Mouse (Mus musculus): ENCODE measurements around the gene Fbxo27. TPM values are rescaled to one million over a fixed set of nuclear protein-coding genes. Genes with fewer than 3 reads are reported as not detected.

Gene Fbxo27
- total and polyA plus RNA-seq, 2 experiments from 2014 or later, result 6.1 to 10.2 TPM

DNA sequence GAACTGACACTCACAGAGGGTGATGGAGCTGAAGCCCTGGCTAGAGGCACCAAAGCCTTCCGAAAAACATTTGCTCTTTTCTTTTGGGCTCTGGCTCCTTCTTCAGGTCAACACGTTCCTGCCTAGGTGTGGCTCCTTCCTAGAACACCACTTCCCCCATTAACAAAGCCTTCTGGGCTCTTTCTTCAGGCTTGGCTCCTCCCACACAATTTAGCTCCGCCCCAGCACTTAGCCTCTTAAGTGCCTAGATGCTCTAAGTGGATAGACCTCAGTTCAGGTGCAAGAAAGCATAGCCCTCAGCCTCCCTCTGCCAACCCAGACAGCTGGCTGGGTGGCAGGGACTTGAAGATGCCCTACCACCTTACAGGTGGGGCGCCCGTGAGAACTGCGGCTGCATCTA is 43.1 kb downstream of the Fbxo27 start:
- Histone ChIP-seq H3K4me2 (ENCODE audit: low read depth, low read length) (no peak overlapping the region), H3K27me3 (ENCODE audit: insufficient read depth, low read length) (no peaks in the 10 kb centered on the region), H3K9ac (replicated peaks; ENCODE audit: low read length) (no peak overlapping the region), H3K36me3 (ENCODE audit: insufficient read depth, low read length) (no peaks in the 10 kb centered on the region), H3K4me3 (ENCODE audit: low read length) (no peak overlapping the region), H3K4me1 (ENCODE audit: insufficient read depth, low read length) (no peaks in the 10 kb centered on the region), H3K9me3 (ENCODE audit: low read length) (peaks cover 3% of the 10 kb centered on the region; the same call in 1 of the 2 replicates), H3K27ac (no peak overlapping the region)
- 85% methylated on average over 6 of the region's 6 CpGs for WGBS
- DNase-seq (ENCODE audit: low spot score) (no peak), ATAC-seq (no peak)
- TF ChIP-seq CTCF (IDR thresholded peaks at IDR 0.05; ENCODE audit: low read depth), result no peak

DNA sequence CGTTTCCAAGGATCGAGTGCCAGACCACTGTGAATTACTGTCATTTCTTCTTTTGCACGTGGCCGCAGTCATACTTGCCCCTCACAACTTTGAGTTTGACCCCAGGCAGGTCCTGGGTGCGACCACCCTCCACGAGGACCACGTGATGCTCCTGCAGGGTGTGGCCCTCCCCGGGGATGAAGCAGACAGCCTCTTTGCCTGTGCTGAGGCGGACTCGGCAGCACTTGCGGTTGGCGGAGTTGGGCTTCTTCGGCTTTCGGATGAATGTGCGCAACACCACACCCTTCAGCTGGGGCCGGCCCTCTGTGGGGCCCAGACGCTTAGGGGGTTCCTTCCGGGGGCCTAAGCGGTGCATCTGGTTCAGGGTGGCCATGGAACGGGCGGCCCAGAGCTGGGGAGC is 47.2 kb downstream of the Fbxo27 start:
- no peak for TF ChIP-seq CTCF (IDR thresholded peaks at IDR 0.05; ENCODE audit: low read depth)
- Histone ChIP-seq H3K36me3 (ENCODE audit: insufficient read depth, low read length) (no peaks in the 10 kb centered on the region), H3K9me3 (ENCODE audit: low read length) (no peaks in the 10 kb centered on the region), H3K27me3 (ENCODE audit: insufficient read depth, low read length) (no peaks in the 10 kb centered on the region), H3K4me1 (ENCODE audit: insufficient read depth, low read length) (peaks cover 9% of the 10 kb centered on the region; the same call in 1 of the 2 replicates), H3K9ac (replicated peaks; ENCODE audit: low read length) (no peak overlapping the region), H3K27ac (no peak overlapping the region), H3K4me3 (ENCODE audit: low read length) (no peak overlapping the region), H3K4me2 (ENCODE audit: low read depth, low read length) (no peak overlapping the region)
- DNase-seq (ENCODE audit: low spot score), result no peak
- WGBS, result 95% methylated on average over 21 of the region's 21 CpGs
- no peak for ATAC-seq

DNA sequence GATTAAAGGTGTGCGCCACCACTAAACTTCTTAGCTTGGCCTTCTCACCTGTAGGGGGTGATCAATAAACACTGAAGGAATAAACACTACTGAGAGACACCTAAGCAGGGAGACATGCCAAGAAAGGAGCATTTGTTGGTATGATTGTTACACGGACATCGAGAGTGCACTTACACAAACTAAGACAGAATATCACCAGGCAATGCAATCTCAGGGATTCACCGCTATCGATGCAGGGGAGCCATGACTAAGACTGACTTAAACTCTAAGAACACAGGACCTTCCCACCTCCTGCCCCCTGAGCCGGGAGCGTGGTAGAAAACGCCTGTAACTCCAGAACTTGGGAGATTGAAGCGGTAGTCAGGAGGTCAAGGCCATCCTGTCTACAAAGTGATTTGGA is 48.3 kb downstream of the Fbxo27 start:
- Histone ChIP-seq H3K36me3 (ENCODE audit: insufficient read depth, low read length) (0 out of 2 replicates have a peak, but pooled peaks cover 2% of the 10 kb centered on the region), H3K9me3 (ENCODE audit: low read length) (no peaks in the 10 kb centered on the region), H3K27ac (peak overlapping the region; percentile 79; the same call in 1 of the 2 replicates), H3K4me1 (ENCODE audit: insufficient read depth, low read length) (peaks cover 9% of the 10 kb centered on the region; the same call in 1 of the 2 replicates), H3K4me2 (ENCODE audit: low read depth, low read length) (peak overlapping the region; percentile 69), H3K9ac (replicated peaks; ENCODE audit: low read length) (peak overlapping the region; percentile 60), H3K27me3 (ENCODE audit: insufficient read depth, low read length) (no peaks in the 10 kb centered on the region), H3K4me3 (ENCODE audit: low read length) (peak overlapping the region; percentile 71)
- 41% methylated on average over 9 of the region's 9 CpGs for WGBS
- DNase-seq (ENCODE audit: low spot score) (no peak), ATAC-seq (no peak)
- TF ChIP-seq CTCF (IDR thresholded peaks at IDR 0.05; ENCODE audit: low read depth), result 0 out of 2 replicates have a peak, but pooled peaks have one; percentile 25

DNA sequence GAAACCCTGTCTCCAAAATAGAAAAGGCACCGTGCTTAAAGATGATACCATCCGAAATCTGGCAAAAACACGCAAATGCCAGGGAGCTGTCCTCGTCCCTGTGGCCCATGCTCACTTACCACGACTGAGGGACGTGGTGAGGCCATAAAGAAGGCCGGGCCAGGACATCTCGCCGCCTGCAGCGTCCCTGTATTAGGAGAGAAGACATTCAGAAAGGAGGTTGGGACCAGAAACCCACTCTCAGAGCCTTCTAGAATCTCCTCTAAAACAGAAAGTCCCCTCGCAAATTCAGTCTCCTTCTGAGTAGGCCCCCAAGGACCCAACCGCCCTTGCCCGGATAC is 48.7 kb downstream of the Fbxo27 start:
- WGBS, result under 1% methylated on average over 13 of the region's 13 CpGs
- Histone ChIP-seq H3K9ac (replicated peaks; ENCODE audit: low read length) (peak overlapping the region; percentile 60), H3K4me3 (ENCODE audit: low read length) (peak overlapping the region; percentile 71), H3K27me3 (ENCODE audit: insufficient read depth, low read length) (no peaks in the 10 kb centered on the region), H3K27ac (peak overlapping the region; percentile 79), H3K9me3 (ENCODE audit: low read length) (no peaks in the 10 kb centered on the region), H3K36me3 (ENCODE audit: insufficient read depth, low read length) (0 out of 2 replicates have a peak, but pooled peaks cover 5% of the 10 kb centered on the region), H3K4me2 (ENCODE audit: low read depth, low read length) (peak overlapping the region; percentile 69), H3K4me1 (ENCODE audit: insufficient read depth, low read length) (peaks cover 9% of the 10 kb centered on the region; the same call in 1 of the 2 replicates)
- ATAC-seq (no peak; the same call in 1 of the 2 replicates), DNase-seq (ENCODE audit: low spot score) (no peak)
- no peak for TF ChIP-seq CTCF (IDR thresholded peaks at IDR 0.05; ENCODE audit: low read depth)

DNA sequence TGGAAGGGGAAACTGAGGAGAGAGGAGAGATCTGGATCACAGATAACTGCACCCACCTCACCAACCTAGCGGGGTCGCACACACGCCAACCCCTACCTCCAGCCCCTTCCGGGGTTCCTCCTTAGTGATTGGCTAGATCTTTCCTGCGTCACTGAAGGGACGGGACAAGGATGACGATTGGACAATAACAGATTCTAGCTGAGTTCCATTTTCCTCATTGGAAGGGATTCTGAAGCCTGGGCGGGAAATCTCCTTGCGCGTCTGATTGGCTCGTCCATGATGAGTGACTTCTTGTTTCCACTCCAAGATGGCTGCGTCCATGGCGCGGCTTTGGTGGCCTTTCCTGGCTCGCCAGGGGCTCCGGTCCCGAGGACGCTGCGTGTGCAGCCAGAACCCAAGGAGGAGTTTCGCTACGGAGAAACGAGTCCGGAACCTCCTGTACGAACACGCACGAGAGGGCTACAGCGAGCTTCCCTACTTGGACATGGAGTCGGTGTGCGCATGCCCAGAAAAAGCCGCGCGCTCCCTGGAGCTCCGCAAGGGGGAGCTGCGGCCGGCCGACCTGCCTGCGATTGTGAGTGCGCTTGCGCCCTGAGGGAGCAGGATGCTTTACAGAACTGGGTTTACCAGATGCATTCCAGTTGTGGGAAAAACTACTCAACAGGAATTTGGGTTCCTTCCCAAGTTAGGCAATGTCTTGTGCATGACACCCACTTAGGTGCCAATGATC is 49.2 kb downstream of the Fbxo27 start, which contains the start of the genes Mrps12 and Sars2:
Mrps12 (minus strand) TSS at position 112 of the 730 bp plus-strand sequence.
Sars2 (plus strand) TSS at position 284 of the 730 bp plus-strand sequence.
- DNase-seq (ENCODE audit: low spot score), result peak; percentile 98
- Histone ChIP-seq H3K27me3 (ENCODE audit: insufficient read depth, low read length) (no peaks in the 10 kb centered on the region), H3K9me3 (ENCODE audit: low read length) (no peaks in the 10 kb centered on the region), H3K27ac (peak within 1 kb of the TSS; percentile 87), H3K9ac (replicated peaks; ENCODE audit: low read length) (peak within 1 kb of the TSS; percentile 60), H3K4me1 (ENCODE audit: insufficient read depth, low read length) (peaks cover 9% of the 10 kb centered on the region; the same call in 1 of the 2 replicates), H3K4me3 (ENCODE audit: low read length) (peak within 1 kb of the TSS; percentile 71), H3K4me2 (ENCODE audit: low read depth, low read length) (peak within 1 kb of the TSS; percentile 69), H3K36me3 (ENCODE audit: insufficient read depth, low read length) (0 out of 2 replicates have a peak, but pooled peaks cover 5% of the 10 kb centered on the region)
- TF ChIP-seq CTCF (IDR thresholded peaks at IDR 0.05; ENCODE audit: low read depth), result peak; percentile 93
- WGBS, result 0% methylated on average over 39 of the region's 39 CpGs
- ATAC-seq, result peak; percentile 99

Other genes starting within 250 kb of the Fbxo27 start
- 140 and 160 TPM in 2 replicates for gene Lrfn1, start 240.9 kb upstream of the Fbxo27 start, total RNA-seq (2014; rRNA removed)
- gene Lrfn1, start 240.9 kb upstream of the Fbxo27 start, polyA plus RNA-seq (2015; fragmentation: Nextera tagmentation; extraction: Ambion mirVana), result 15.5 and 18.0 TPM in 2 replicates
- not detected in 2 replicates for gene Ifnl2, start 182.4 kb upstream of the Fbxo27 start, total RNA-seq (2014; rRNA removed)
- gene Ifnl2, start 182.4 kb upstream of the Fbxo27 start, polyA plus RNA-seq (2015; fragmentation: Nextera tagmentation; extraction: Ambion mirVana), result not detected in 2 replicates
- not detected in 2 replicates for gene Ifnl3, start 170.0 kb upstream of the Fbxo27 start, total RNA-seq (2014; rRNA removed)
- not detected in 2 replicates for gene Ifnl3, start 170.0 kb upstream of the Fbxo27 start, polyA plus RNA-seq (2015; fragmentation: Nextera tagmentation; extraction: Ambion mirVana)
- not detected in 2 replicates for gene Sycn, start 152.0 kb upstream of the Fbxo27 start, total RNA-seq (2014; rRNA removed)
- gene Sycn, start 152.0 kb upstream of the Fbxo27 start, polyA plus RNA-seq (2015; fragmentation: Nextera tagmentation; extraction: Ambion mirVana), result not detected in 2 replicates
- gene Nccrp1, start 145.6 kb upstream of the Fbxo27 start, total RNA-seq (2014; rRNA removed), result not detected in 2 replicates
- gene Nccrp1, start 145.6 kb upstream of the Fbxo27 start, polyA plus RNA-seq (2015; fragmentation: Nextera tagmentation; extraction: Ambion mirVana), result 0.34 TPM in 2 replicates
- 58.8 and 60.5 TPM in 2 replicates for gene Samd4b, start 94.7 kb upstream of the Fbxo27 start, total RNA-seq (2014; rRNA removed)
- 17.7 and 19.7 TPM in 2 replicates for gene Samd4b, start 94.7 kb upstream of the Fbxo27 start, polyA plus RNA-seq (2015; fragmentation: Nextera tagmentation; extraction: Ambion mirVana)
- 14.8 and 20.3 TPM in 2 replicates for gene Pak4, start 94.7 kb upstream of the Fbxo27 start, total RNA-seq (2014; rRNA removed)
- gene Pak4, start 94.7 kb upstream of the Fbxo27 start, polyA plus RNA-seq (2015; fragmentation: Nextera tagmentation; extraction: Ambion mirVana), result 13.2 and 14.0 TPM in 2 replicates
- gene Acp7, start 61.5 kb upstream of the Fbxo27 start, total RNA-seq (2014; rRNA removed), result 0.25 and 1.2 TPM in 2 replicates
- 0.28 and 0.56 TPM in 2 replicates for gene Acp7, start 61.5 kb upstream of the Fbxo27 start, polyA plus RNA-seq (2015; fragmentation: Nextera tagmentation; extraction: Ambion mirVana)
- gene Fbxo17, start 24.0 kb downstream of the Fbxo27 start, total RNA-seq (2014; rRNA removed), result 3.7 and 5.0 TPM in 2 replicates
- 6.5 and 7.7 TPM in 2 replicates for gene Fbxo17, start 24.0 kb downstream of the Fbxo27 start, polyA plus RNA-seq (2015; fragmentation: Nextera tagmentation; extraction: Ambion mirVana)
- 66.4 and 90.3 TPM in 2 replicates for gene Mrps12, start 49.0 kb downstream of the Fbxo27 start, total RNA-seq (2014; rRNA removed)
- gene Mrps12, start 49.0 kb downstream of the Fbxo27 start, polyA plus RNA-seq (2015; fragmentation: Nextera tagmentation; extraction: Ambion mirVana), result 110 and 111 TPM in 2 replicates
- gene Sars2, start 49.1 kb downstream of the Fbxo27 start, total RNA-seq (2014; rRNA removed), result 17.3 and 17.9 TPM in 2 replicates
- gene Sars2, start 49.1 kb downstream of the Fbxo27 start, polyA plus RNA-seq (2015; fragmentation: Nextera tagmentation; extraction: Ambion mirVana), result 18.9 and 20.2 TPM in 2 replicates
- gene Ccer2, start 63.3 kb downstream of the Fbxo27 start, total RNA-seq (2014; rRNA removed), result not detected in 2 replicates
- 1.4 and 1.9 TPM in 2 replicates for gene Ccer2, start 63.3 kb downstream of the Fbxo27 start, polyA plus RNA-seq (2015; fragmentation: Nextera tagmentation; extraction: Ambion mirVana)
- gene Sirt2, start 73.9 kb downstream of the Fbxo27 start, total RNA-seq (2014; rRNA removed), result 92.6 and 95.5 TPM in 2 replicates
- gene Sirt2, start 73.9 kb downstream of the Fbxo27 start, polyA plus RNA-seq (2015; fragmentation: Nextera tagmentation; extraction: Ambion mirVana), result 147 and 160 TPM in 2 replicates
- 18.2 and 22.7 TPM in 2 replicates for gene Nfkbib, start 74.7 kb downstream of the Fbxo27 start, total RNA-seq (2014; rRNA removed)
- 59.7 and 67.9 TPM in 2 replicates for gene Nfkbib, start 74.7 kb downstream of the Fbxo27 start, polyA plus RNA-seq (2015; fragmentation: Nextera tagmentation; extraction: Ambion mirVana)
- gene Rinl, start 96.1 kb downstream of the Fbxo27 start, total RNA-seq (2014; rRNA removed), result 1.2 TPM in 2 replicates
- gene Rinl, start 96.1 kb downstream of the Fbxo27 start, polyA plus RNA-seq (2015; fragmentation: Nextera tagmentation; extraction: Ambion mirVana), result 1.4 and 2.0 TPM in 2 replicates
- gene Hnrnpl, start 115.7 kb downstream of the Fbxo27 start, total RNA-seq (2014; rRNA removed), result 233 and 275 TPM in 2 replicates
- 179 and 191 TPM in 2 replicates for gene Hnrnpl, start 115.7 kb downstream of the Fbxo27 start, polyA plus RNA-seq (2015; fragmentation: Nextera tagmentation; extraction: Ambion mirVana)
- gene Ech1, start 132.4 kb downstream of the Fbxo27 start, total RNA-seq (2014; rRNA removed), result 95.5 and 131 TPM in 2 replicates
- gene Ech1, start 132.4 kb downstream of the Fbxo27 start, polyA plus RNA-seq (2015; fragmentation: Nextera tagmentation; extraction: Ambion mirVana), result 122 and 127 TPM in 2 replicates
- 0.47 and 8.4 TPM in 2 replicates for gene Lgals4, start 141.0 kb downstream of the Fbxo27 start, total RNA-seq (2014; rRNA removed)
- 5.0 and 5.8 TPM in 2 replicates for gene Lgals4, start 141.0 kb downstream of the Fbxo27 start, polyA plus RNA-seq (2015; fragmentation: Nextera tagmentation; extraction: Ambion mirVana)
- gene Lgals7, start 171.0 kb downstream of the Fbxo27 start, total RNA-seq (2014; rRNA removed), result 1.1 TPM in 1 of 2 replicates, not detected in the other
- gene Lgals7, start 171.0 kb downstream of the Fbxo27 start, polyA plus RNA-seq (2015; fragmentation: Nextera tagmentation; extraction: Ambion mirVana), result 3.7 and 5.0 TPM in 2 replicates
- 0.07 TPM in 1 of 2 replicates, not detected in the other for gene Capn12, start 188.6 kb downstream of the Fbxo27 start, total RNA-seq (2014; rRNA removed)
- 0.53 and 0.62 TPM in 2 replicates for gene Capn12, start 188.6 kb downstream of the Fbxo27 start, polyA plus RNA-seq (2015; fragmentation: Nextera tagmentation; extraction: Ambion mirVana)